Mouse (Mus musculus): ENCODE data around the gene Pilra.

DNA sequence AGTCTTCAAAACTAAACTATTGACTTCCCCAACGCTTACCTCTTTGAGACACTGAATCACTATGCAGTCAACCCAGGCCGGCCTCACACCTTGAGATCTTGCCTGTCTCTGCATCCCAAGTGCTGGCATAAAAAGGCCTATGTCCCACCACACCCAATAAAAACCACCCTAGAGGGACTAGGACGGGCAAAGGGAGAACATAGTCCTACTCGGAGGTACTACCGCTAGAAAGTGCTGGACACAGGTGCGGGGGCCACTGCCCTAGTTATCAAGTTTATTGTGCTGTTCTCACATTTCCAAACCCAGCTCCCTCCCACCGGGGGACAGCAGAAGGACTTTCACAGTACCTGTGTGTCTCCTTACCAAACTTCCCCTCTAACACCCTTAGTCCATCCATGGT, 54.4 kb downstream of the Pilra start:
- TF ChIP-seq CTCF (IDR thresholded peaks at IDR 0.05; ENCODE audit: borderline replicate concordance, insufficient read depth, low read depth, low read length) = no peak
- no peak for TF ChIP-seq POLR2A (IDR thresholded peaks at IDR 0.05; ENCODE audit: borderline replicate concordance, insufficient read depth, low read length)

Measured in cerebellum, adult 2 months (tissue).